Mouse (Mus musculus) forebrain, embryonic 14.5 days (tissue): ENCODE results near the gene Tmem110. TPM values are rescaled to one million over a fixed set of nuclear protein-coding genes. Genes with fewer than 3 reads are reported as not detected.

ENCODE experiments used
- ATAC-seq: fragments of 200-750 bp; cut with Nextera tagmentation; 2 replicates; pipeline ENCODE4 v1.8.0; 2017; ENCODE audit warnings: mild to moderate bottlenecking, moderate library complexity
- DNase-seq: peaks from one replicate; pipeline ENCODE4 v3.0.0-alpha.2; 2015; ENCODE audit warnings: low spot score
- H3K27ac ChIP-seq: fragments of 300-500 bp; sonication (generic); 2 replicates; pipeline ENCODE4 v1.5.1; 2014; ENCODE audit warnings: low read depth, mild to moderate bottlenecking, control low read depth, low read length, moderate library complexity
- H3K27me3 ChIP-seq: fragments of 300-500 bp; sonication (generic); replicated peaks from 2 replicates; pipeline ENCODE4 v1.6.1; 2014; ENCODE audit warnings: low read length, control low read depth, mixed read lengths; ENCODE audit not compliant: control insufficient read depth, insufficient read depth
- H3K36me3 ChIP-seq: fragments of 300-500 bp; sonication (generic); 2 replicates; pipeline ENCODE4 v1.6.1; 2014; ENCODE audit warnings: low read length, control low read depth; ENCODE audit not compliant: control insufficient read depth, insufficient read depth
- H3K4me1 ChIP-seq: fragments of 300-500 bp; sonication (generic); 2 replicates; pipeline ENCODE4 v1.6.1; 2014; ENCODE audit warnings: antibody characterized with exemption, low read length, control low read depth; ENCODE audit not compliant: control insufficient read depth, insufficient read depth
- H3K4me2 ChIP-seq: fragments of 300-500 bp; sonication (generic); 2 replicates; pipeline ENCODE4 v1.6.1; 2014; ENCODE audit warnings: mild to moderate bottlenecking, control low read depth, low read length
- H3K4me3 ChIP-seq: fragments of 300-500 bp; sonication (generic); 2 replicates; pipeline ENCODE4 v1.5.1; 2014; ENCODE audit warnings: low read depth, low read length, control low read depth
- H3K9ac ChIP-seq: fragments of 300-500 bp; sonication (generic); 2 replicates; pipeline ENCODE4 v1.6.1; 2014; ENCODE audit warnings: mild to moderate bottlenecking, low read length, control low read depth, moderate library complexity
- H3K9me3 ChIP-seq: fragments of 300-500 bp; sonication (generic); replicated peaks from 2 replicates; pipeline ENCODE4 v1.6.1; 2016; ENCODE audit warnings: low read length, control low read depth, mixed read lengths; ENCODE audit not compliant: control insufficient read depth
- WGBS: fragments of 180-500 bp; shearing (Covaris S2); extraction: QIAGEN DNeasy Blood & Tissue Kit; methylation state at CpG from one replicate; pipeline ENCODE4 v1.1.7; 2014; 5-methylcytosine and 5-hydroxymethylcytosine counted together
- polyA plus RNA-seq: library from polyadenylated mRNA; unstranded; fragments of >200 nt; fragmentation: Nextera tagmentation; extraction: Ambion mirVana; gene quantifications from 2 replicates; pipeline ENCODE4 v1.2.1, GENCODE M21; 2014

Tmem110 gene
- polyA plus RNA-seq, 1 experiment from 2014 or later: 15.6 TPM

GRCm38 (mm10) chr14:30925492-30925891 is 100.1 kb downstream of the Tmem110 start:
- H3K27me3 ChIP-seq: no peaks in the 10 kb centered on the region
- no peak overlapping the region for H3K4me3 ChIP-seq

More at GRCm38 (mm10) chr14:30925492-30925891, 100.1 kb downstream of the Tmem110 start:
- DNase-seq: no peak
- no peak overlapping the region for H3K27ac ChIP-seq
- no peaks in the 10 kb centered on the region for H3K4me1 ChIP-seq
- WGBS: 89% methylated on average over 3 of the region's 3 CpGs
- H3K9ac ChIP-seq: no peak overlapping the region
- H3K9me3 ChIP-seq: no peaks in the 10 kb centered on the region
- no peak overlapping the region for H3K4me2 ChIP-seq
- H3K36me3 ChIP-seq: no peaks in the 10 kb centered on the region
- ATAC-seq: no peak

Other genes with a start within 250 kb of the Tmem110 start
- 17.9 and 19.5 TPM in 2 replicates for gene Prkcd, start 199.4 kb upstream of the Tmem110 start, polyA plus RNA-seq
- 6.0 and 6.7 TPM in 2 replicates for gene Rft1, start 171.2 kb upstream of the Tmem110 start, polyA plus RNA-seq
- 19.7 and 20.5 TPM in 2 replicates for gene Sfmbt1, start 110.7 kb upstream of the Tmem110 start, polyA plus RNA-seq
- gene Mustn1, start 53.6 kb downstream of the Tmem110 start, polyA plus RNA-seq: 0.74 and 1.0 TPM in 2 replicates
- gene Itih4, start 60.9 kb downstream of the Tmem110 start, polyA plus RNA-seq: not detected in 2 replicates
- 0.19 and 0.62 TPM in 2 replicates for gene Itih3, start 98.2 kb downstream of the Tmem110 start, polyA plus RNA-seq
- gene Itih1, start 117.7 kb downstream of the Tmem110 start, polyA plus RNA-seq: not detected in 2 replicates
- 11.2 and 15.0 TPM in 2 replicates for gene Nek4, start 125.8 kb downstream of the Tmem110 start, polyA plus RNA-seq
- 55.9 and 56.0 TPM in 2 replicates for gene Glt8d1, start 175.8 kb downstream of the Tmem110 start, polyA plus RNA-seq
- 315 and 338 TPM in 2 replicates for gene Spcs1, start 176.1 kb downstream of the Tmem110 start, polyA plus RNA-seq
- 103 and 125 TPM in 2 replicates for gene Pbrm1, start 193.5 kb downstream of the Tmem110 start, polyA plus RNA-seq
- gene Gnl3, start 193.6 kb downstream of the Tmem110 start, polyA plus RNA-seq: 63.3 and 65.1 TPM in 2 replicates